Mouse (Mus musculus): ENCODE data around the gene Trim15.
"Not testable (repeated sequence)": the region's sequence is repeated elsewhere in the genome, so short reads cannot be mapped to it uniquely, and the experiment has no call there.

Trim15 gene

GRCm38 (mm10) chr17:36866719-36867527, at the start of gene Trim15:
Gene Trim15 (minus strand): TSS chr17:36867210.
- DNase-seq (ENCODE audit: low read depth, low spot score): no peak

GRCm38 (mm10) chr17:36915076-36915475, 48.1 kb upstream of the Trim15 start:
- DNase-seq (ENCODE audit: low read depth, low spot score): no peak

GRCm38 (mm10) chr17:36914108-36914507, 47.1 kb upstream of the Trim15 start:
- peak; percentile 18 for DNase-seq (ENCODE audit: low read depth, low spot score)

- DNase-seq (ENCODE audit: low read depth, low spot score): no peak
These were observed 45.0 kb upstream of the Trim15 start for GRCm38 (mm10) chr17:36912031-36912430.

GRCm38 (mm10) chr17:36909802-36910201, 42.8 kb upstream of the Trim15 start:
- DNase-seq (ENCODE audit: low read depth, low spot score): no peak

GRCm38 (mm10) chr17:36908235-36908634, 41.2 kb upstream of the Trim15 start:
- DNase-seq (ENCODE audit: low read depth, low spot score): no peak

GRCm38 (mm10) chr17:36903651-36904050, 36.6 kb upstream of the Trim15 start:
- DNase-seq (ENCODE audit: low read depth, low spot score): no peak

- no peak for DNase-seq (ENCODE audit: low read depth, low spot score)
These were observed 33.7 kb upstream of the Trim15 start for GRCm38 (mm10) chr17:36900691-36901090.

GRCm38 (mm10) chr17:36900001-36900400, 33.0 kb upstream of the Trim15 start:
- DNase-seq (ENCODE audit: low read depth, low spot score): peak; percentile 49

- DNase-seq (ENCODE audit: low read depth, low spot score): no peak
These were observed 32.4 kb upstream of the Trim15 start for GRCm38 (mm10) chr17:36899376-36899775.

- DNase-seq (ENCODE audit: low read depth, low spot score): no peak
These were observed 30.7 kb upstream of the Trim15 start, which contains the start of gene Trim31 for GRCm38 (mm10) chr17:36897552-36898205. Gene Trim31 (plus strand): TSS chr17:36898118.

- no peak for DNase-seq (ENCODE audit: low read depth, low spot score)
These were observed 30.1 kb upstream of the Trim15 start for GRCm38 (mm10) chr17:36897065-36897464.

GRCm38 (mm10) chr17:36896583-36896982, 29.6 kb upstream of the Trim15 start:
- DNase-seq (ENCODE audit: low read depth, low spot score): no peak

- no peak for DNase-seq (ENCODE audit: low read depth, low spot score)
These were observed 26.4 kb upstream of the Trim15 start for GRCm38 (mm10) chr17:36893387-36893786.

- peak; percentile 41 for DNase-seq (ENCODE audit: low read depth, low spot score)
These were observed 25.4 kb upstream of the Trim15 start for GRCm38 (mm10) chr17:36892362-36892761.

- DNase-seq (ENCODE audit: low read depth, low spot score): not testable (repeated sequence)
These were observed 24.5 kb upstream of the Trim15 start for GRCm38 (mm10) chr17:36891496-36891895.

- no peak for DNase-seq (ENCODE audit: low read depth, low spot score)
These were observed 23.3 kb upstream of the Trim15 start, which contains the start of gene Trim40 for GRCm38 (mm10) chr17:36890073-36890903. Gene Trim40 (minus strand): TSS chr17:36890123.

- DNase-seq (ENCODE audit: low read depth, low spot score): no peak
These were observed 18.3 kb upstream of the Trim15 start for GRCm38 (mm10) chr17:36885132-36885790.

- no peak for DNase-seq (ENCODE audit: low read depth, low spot score)
These were observed 16.3 kb upstream of the Trim15 start for GRCm38 (mm10) chr17:36883350-36883749.

- no peak for DNase-seq (ENCODE audit: low read depth, low spot score)
These were observed 7.6 kb upstream of the Trim15 start for GRCm38 (mm10) chr17:36874636-36875035.

Measured in telencephalon, adult 2 months (tissue).